Mouse (Mus musculus) left cerebral cortex, postnatal 10 days (tissue): ENCODE measurements around the gene Klf2. TPM values are rescaled to one million over a fixed set of nuclear protein-coding genes. Genes with fewer than 3 reads are reported as not detected.

Experiments
- DNase-seq, 2 experiments: peaks; one replicate each; pipeline ENCODE4 v3.0.0; 2021 to 2022; ENCODE audit warnings: low spot score in 2 of 2, mixed read lengths in 1 of 2; ENCODE audit errors: extremely low spot score in 1 of 2
- intact Hi-C: fragments of 180-260 bp; cut with DNase I; formaldehyde crosslinking; loops from one replicate; pipeline ENCODE4 v1.15.1; 2025
- total RNA-seq, 2 experiments: library from RNA; stranded (reverse); gene quantifications; 2 replicates each; pipeline ENCODE4 v1.2.3; 2021

Gene Klf2
- total RNA-seq, 2 experiments from 2014 or later, result 15.4 to 18.9 TPM

- intact Hi-C loops, result no loop called here
- no peak for DNase-seq
These were observed 15.7 kb upstream of the Klf2 start for GRCm38 (mm10) chr8:72302986-72303612.

GRCm38 (mm10) chr8:72303633-72304032 lies 15.2 kb upstream of the Klf2 start:
- intact Hi-C loops, result no loop called here
- peak in 1 of 2 experiments; percentile 72 for DNase-seq

GRCm38 (mm10) chr8:72305210-72305905 lies 13.5 kb upstream of the Klf2 start, which contains the start of gene Gm10282:
Gene Gm10282, minus strand, starts transcription at chr8:72305260.
- intact Hi-C loops, result no loop called here

GRCm38 (mm10) chr8:72306913-72307312 lies 11.9 kb upstream of the Klf2 start:
- intact Hi-C loops, result no loop called here

More at GRCm38 (mm10) chr8:72305210-72305905, 13.5 kb upstream of the Klf2 start, which contains the start of gene Gm10282:
- no peak for DNase-seq

GRCm38 (mm10) chr8:72308276-72308675 lies 10.6 kb upstream of the Klf2 start:
- intact Hi-C loops, result no loop called here
- DNase-seq, result peak in 1 of 2 experiments; percentile 58

More at GRCm38 (mm10) chr8:72306913-72307312, 11.9 kb upstream of the Klf2 start:
- no peak for DNase-seq

- intact Hi-C loops, result no loop called here
- DNase-seq, result peak; percentile 35 to 79
These were observed 7.9 kb upstream of the Klf2 start for GRCm38 (mm10) chr8:72310849-72311506.

- no peak for DNase-seq
- intact Hi-C loops, result no loop called here
These were observed 5.8 kb upstream of the Klf2 start for GRCm38 (mm10) chr8:72312926-72313518.

- no peak for DNase-seq
- intact Hi-C loops, result no loop called here
These were observed 2.7 kb upstream of the Klf2 start for GRCm38 (mm10) chr8:72316053-72316695.

- intact Hi-C loops, result no loop called here
- DNase-seq, result no peak
These were observed 1.0 kb upstream of the Klf2 start for GRCm38 (mm10) chr8:72317741-72318301.

GRCm38 (mm10) chr8:72319397-72319796 lies 564 bp downstream of the Klf2 start:
- intact Hi-C loops, result no loop called here
- DNase-seq, result peak; percentile 17 to 58

GRCm38 (mm10) chr8:72319921-72320802 lies 1.3 kb downstream of the Klf2 start:
- peak in 1 of 2 experiments; percentile 50 for DNase-seq
- intact Hi-C loops, result no loop called here

GRCm38 (mm10) chr8:72320803-72321583 lies 2.2 kb downstream of the Klf2 start:
- no peak for DNase-seq

GRCm38 (mm10) chr8:72321635-72322441 lies 3.0 kb downstream of the Klf2 start:
- intact Hi-C loops, result no loop called here
- DNase-seq, result no peak

More at GRCm38 (mm10) chr8:72320803-72321583, 2.2 kb downstream of the Klf2 start:
- intact Hi-C loops, result no loop called here

GRCm38 (mm10) chr8:72322471-72322889 lies 3.6 kb downstream of the Klf2 start:
- intact Hi-C loops, result no loop called here
- no peak for DNase-seq

GRCm38 (mm10) chr8:72323131-72323725 lies 4.4 kb downstream of the Klf2 start:
- no peak for DNase-seq
- intact Hi-C loops, result no loop called here
